ENCODE assay signal across 17 mouse cellular contexts in genomic region chr9:60665535-60665934, GRCm38 (mm10). TPM values are rescaled to one million over a fixed set of nuclear protein-coding genes. Genes with fewer than 3 reads are reported as not detected.
"Had no signal": no experiment of that assay in that cellular context is flagged by ENCODE, and none has a peak within 500 bp of the region (broad histone marks: within the 10 kb centered on the region; RNA-seq: fewer than 3 reads in every experiment).

No protein-coding gene starts in this region.

- H3K9me3 ChIP-seq: neural tube, embryonic 13.5 days; neural tube, embryonic 15.5 days; stomach, embryonic 15.5 days had no signal

- H3K4me1 ChIP-seq: stomach, embryonic 15.5 days had no signal

- H3K9ac ChIP-seq: neural tube, embryonic 13.5 days; neural tube, embryonic 15.5 days; stomach, embryonic 15.5 days had no signal

- H3K27ac ChIP-seq: neural tube, embryonic 13.5 days; neural tube, embryonic 15.5 days; stomach, embryonic 15.5 days; stomach, postnatal 0 days had no signal

- H3K27me3 ChIP-seq: neural tube, embryonic 13.5 days; neural tube, embryonic 15.5 days; stomach, embryonic 15.5 days had no signal

- H3K4me2 ChIP-seq: neural tube, embryonic 13.5 days; neural tube, embryonic 15.5 days; stomach, embryonic 15.5 days had no signal

- H3K4me3 ChIP-seq: neural tube, embryonic 13.5 days; neural tube, embryonic 15.5 days; stomach, embryonic 15.5 days had no signal

- H3K36me3 ChIP-seq: stomach, embryonic 15.5 days had no signal

- DNase-seq: retina, postnatal 1 day; right cerebral cortex, adult 18-20 months; right cerebral cortex, postnatal 14 days; right cerebral cortex, postnatal 25 days; right cerebral cortex, postnatal 4 days; spleen, adult 18-20 months; thymus, adult 18-20 months; thymus, adult 2 months; thymus, postnatal 14 days; thymus, postnatal 25 days; thymus, postnatal 36 days; thymus, postnatal 4 days had no signal

RNA-seq across cellular contexts. Expression of gene Larp6, which starts 47.3 kb away (rescaled TPM):
- total RNA-seq: neutrophil, adult 5-6 weeks had no signal
